Mouse (Mus musculus): Measurements from ENCODE around the gene Plscr3.

Gene Plscr3

DNA sequence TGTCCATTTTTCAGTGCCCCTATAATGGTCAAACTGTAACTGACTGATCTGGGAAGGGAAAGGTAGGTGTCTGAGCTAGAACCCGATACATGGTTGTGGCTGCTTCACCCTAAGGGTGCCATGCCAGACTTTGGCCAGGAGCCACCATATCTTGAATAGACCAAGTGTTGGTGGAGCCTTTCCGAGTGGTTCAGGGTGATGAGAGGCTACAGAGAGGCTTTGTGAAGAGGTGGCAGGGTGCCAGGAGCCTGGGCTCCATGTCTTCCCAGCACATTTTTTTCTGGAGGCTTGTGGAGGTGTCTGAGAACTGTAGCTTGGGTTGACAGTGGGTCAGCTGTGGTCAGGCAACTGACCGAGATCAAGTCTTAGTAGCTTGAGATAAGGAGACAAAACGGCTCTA lies 45.3 kb downstream of the Plscr3 start:
- no peak for DNase-seq (ENCODE audit: low read depth in 2 of 2, low spot score in 2 of 2)

DNA sequence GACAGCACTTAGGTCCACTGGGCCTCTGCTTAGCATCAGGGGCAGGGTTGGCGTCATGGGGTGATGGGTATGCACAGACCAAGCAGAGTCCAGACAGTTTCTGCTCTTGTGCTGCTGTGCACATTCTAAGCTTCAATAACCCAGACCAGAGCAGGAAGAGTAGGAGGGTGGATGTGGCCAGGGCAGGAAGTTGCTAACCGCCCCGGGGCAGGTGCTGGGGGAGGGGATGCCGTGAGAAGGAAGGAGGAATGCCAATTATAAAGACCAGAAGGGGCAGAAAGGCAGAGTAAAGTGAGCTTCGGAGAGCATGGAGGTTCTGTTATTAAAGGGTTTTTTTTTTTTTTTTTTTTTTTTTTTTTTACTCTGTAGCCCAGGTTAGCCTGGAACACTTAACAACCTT lies 48.5 kb downstream of the Plscr3 start:
- DNase-seq (ENCODE audit: low read depth in 2 of 2, low spot score in 2 of 2): peak; percentile 58 to 77

DNA sequence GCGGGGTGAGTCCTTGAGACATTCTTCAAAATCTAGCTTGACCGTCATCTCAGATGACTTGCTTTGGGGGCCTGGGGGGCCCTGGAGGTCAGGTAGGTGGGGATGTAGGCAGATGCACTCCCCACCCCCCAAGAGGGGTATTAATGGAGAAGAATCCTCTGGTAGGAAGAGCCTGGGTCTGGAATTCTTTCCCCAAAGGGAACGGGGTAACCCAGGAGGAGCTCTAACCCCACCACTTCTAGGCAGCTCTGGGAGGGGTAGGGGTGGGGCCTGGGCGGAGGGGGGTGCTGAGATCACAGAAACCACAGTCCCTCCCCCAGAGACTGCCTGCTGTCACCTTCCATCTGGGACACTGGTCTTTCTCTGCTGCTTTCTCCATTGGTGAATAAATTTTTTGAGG lies 49.1 kb downstream of the Plscr3 start, which contains the start of gene Acap1:
Gene Acap1 (minus strand): TSS at position 249 of the 400 bp plus-strand sequence.
- DNase-seq (ENCODE audit: low read depth in 2 of 2, low spot score in 2 of 2): peak in 1 of 2 experiments; percentile 52

DNA sequence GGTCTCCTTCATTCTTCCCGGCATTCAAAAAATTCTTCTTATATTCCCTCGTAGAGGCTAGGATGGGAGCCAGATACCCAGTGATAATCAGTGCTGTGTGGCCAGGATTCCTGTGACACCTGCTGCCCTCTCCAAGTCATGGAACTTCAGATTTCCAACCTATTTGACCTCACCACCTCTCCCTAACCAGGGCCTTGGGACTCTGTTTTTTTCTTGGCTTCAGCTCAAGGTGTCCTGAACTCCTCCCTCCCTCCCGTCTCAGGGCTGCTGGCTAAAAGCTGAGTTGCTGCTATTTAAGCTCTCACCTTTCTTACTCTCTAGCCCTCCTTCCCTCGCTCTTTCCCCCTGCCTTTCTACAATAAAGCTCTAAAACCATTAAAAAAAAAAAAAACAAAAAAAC lies 53.7 kb downstream of the Plscr3 start:
- no peak for DNase-seq (ENCODE audit: low read depth in 2 of 2, low spot score in 2 of 2)

DNA sequence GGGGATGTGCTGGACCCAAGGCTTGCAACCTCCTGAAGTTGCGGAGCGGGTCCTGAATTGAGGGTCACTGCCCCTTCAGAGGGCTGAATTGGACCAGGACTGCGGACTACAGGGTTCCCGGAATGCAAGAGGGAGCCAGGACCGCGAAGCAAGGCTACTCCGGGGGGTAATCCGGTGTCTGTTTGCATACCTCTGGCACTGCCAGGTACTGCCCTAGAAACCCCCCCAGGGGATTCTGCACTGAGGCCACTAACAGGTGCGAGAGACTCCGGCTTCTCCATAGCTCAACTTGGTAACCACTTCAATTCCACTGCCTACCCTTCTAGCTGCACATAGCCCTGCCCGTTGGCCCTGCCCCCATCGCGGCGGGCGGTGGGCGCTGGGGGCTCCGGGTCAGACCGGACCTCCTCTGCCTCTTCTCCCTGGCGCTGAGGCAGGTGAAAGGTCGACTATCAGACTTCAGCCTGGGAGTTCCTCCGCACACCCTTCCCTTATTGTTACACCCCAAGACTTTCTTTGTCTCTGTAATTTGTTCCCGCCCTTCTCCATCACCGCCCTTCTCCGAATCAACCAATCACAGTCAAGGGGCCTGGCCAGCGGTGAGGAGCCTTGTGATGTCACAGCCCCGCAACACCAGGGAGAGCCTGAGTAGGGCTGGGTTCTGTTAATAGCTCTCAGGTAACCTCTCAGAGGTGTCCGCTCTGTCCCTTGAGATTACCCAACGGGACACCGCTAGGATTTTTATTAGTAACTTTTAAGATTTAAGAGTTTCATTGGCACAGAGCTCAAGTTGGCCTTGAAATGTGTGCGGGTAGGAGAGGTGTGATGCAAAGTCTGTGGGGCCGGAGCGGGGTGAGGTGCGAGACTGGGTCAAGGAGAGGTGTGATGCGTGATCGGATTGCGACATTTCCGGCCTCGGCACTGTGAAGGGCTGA lies 54.6 kb downstream of the Plscr3 start, which contains the start of the genes 2810408A11Rik and Neurl4:
Gene 2810408A11Rik (minus strand): TSS at position 517 of the 935 bp plus-strand sequence.
Gene Neurl4 (plus strand): TSS at position 602 of the 935 bp plus-strand sequence.
- peak; percentile 74 to 86 for DNase-seq (ENCODE audit: low read depth in 2 of 2, low spot score in 2 of 2)

DNA sequence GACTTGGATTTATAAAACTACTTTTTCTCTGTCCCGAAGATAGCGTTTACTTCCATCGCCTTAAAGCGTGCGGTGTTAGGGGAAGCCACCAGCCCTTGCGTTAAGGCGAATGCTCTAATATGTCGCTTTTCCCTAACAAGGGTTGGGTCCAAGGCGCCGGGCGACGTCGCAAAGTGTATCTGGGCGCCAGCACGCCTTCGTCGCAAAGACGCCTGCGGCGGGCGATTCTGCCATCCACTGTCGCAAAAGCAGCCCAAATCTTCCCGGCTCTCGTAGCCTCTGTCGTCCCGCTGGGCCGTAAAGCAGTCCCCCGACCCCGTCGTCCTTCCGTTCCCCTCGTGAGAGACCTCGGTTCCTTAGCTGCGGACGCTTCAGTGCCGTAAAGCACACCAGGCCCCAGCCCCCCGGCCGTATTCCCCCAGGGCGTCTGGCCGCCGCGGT lies 55.2 kb downstream of the Plscr3 start:
- peak; percentile 77 to 81 for DNase-seq (ENCODE audit: low read depth in 2 of 2, low spot score in 2 of 2)

Measured in CD8-positive naive resting alpha-beta T cell, adult 2 months (primary cell).